Mouse (Mus musculus) ES-E14 (cell line): Measurements from ENCODE around the gene Hjurp. TPM values are rescaled to one million over a fixed set of nuclear protein-coding genes. Genes with fewer than 3 reads are reported as not detected.

Experiments used
- DNase-seq: peaks from one replicate; pipeline ENCODE4 v3.0.0-alpha.2; 2013; ENCODE audit warnings: low read depth, low spot score
- H3K27ac ChIP-seq: 2 replicates; pipeline ENCODE4 v1.5.1; 2012; ENCODE audit warnings: low read depth, mild to moderate bottlenecking, low read length, moderate library complexity, mixed read lengths; ENCODE audit not compliant: poor library complexity, insufficient read depth, severe bottlenecking
- H3K36me3 ChIP-seq: 2 replicates; pipeline ENCODE4 v1.6.1; 2012; ENCODE audit warnings: mild to moderate bottlenecking, low read length, moderate library complexity, mixed read lengths; ENCODE audit not compliant: control insufficient read depth, poor library complexity, insufficient read depth, severe bottlenecking
- H3K4me1 ChIP-seq, 2 experiments: fragments of 150-350 bp in 1 of 2; sonication (generic) in 1 of 2; 2 replicates each; pipeline ENCODE4 v1.6.1; 2012; ENCODE audit warnings: low read length in 2 of 2, mild to moderate bottlenecking in 1 of 2, mixed read lengths in 1 of 2; ENCODE audit not compliant: control insufficient read depth in 2 of 2, insufficient read depth in 2 of 2, poor library complexity in 1 of 2
- H3K4me3 ChIP-seq, 2 experiments: fragments of 150-350 bp in 1 of 2; sonication (generic) in 1 of 2; 2 replicates each; pipeline ENCODE4 v1.5.1; 2012; ENCODE audit warnings: low read length in 2 of 2, low read depth in 1 of 2, mild to moderate bottlenecking in 1 of 2, mixed read lengths in 1 of 2; ENCODE audit not compliant: insufficient read depth in 1 of 2, poor library complexity in 1 of 2, severe bottlenecking in 1 of 2
- H3K9ac ChIP-seq: 2 replicates; pipeline ENCODE4 v1.6.1; 2012; ENCODE audit warnings: low read depth, mild to moderate bottlenecking, low read length, mixed read lengths; ENCODE audit not compliant: poor library complexity, insufficient read depth, severe bottlenecking
- H3K9me3 ChIP-seq: fragments of 150-350 bp; sonication (generic); 2 replicates; pipeline ENCODE4 v1.6.1; 2012; ENCODE audit warnings: low read depth, mild to moderate bottlenecking, low read length; ENCODE audit not compliant: control insufficient read depth, insufficient read depth
- CHD2 ChIP-seq: IDR thresholded peaks from 2 replicates; pipeline ENCODE4 v1.6.1; 2014; ENCODE audit warnings: mild to moderate bottlenecking, low read depth, low read length, inconsistent platforms
- HCFC1 ChIP-seq: IDR thresholded peaks from 2 replicates; pipeline ENCODE4 v1.6.1; 2012; ENCODE audit warnings: low read length, inconsistent platforms, borderline replicate concordance; ENCODE audit not compliant: insufficient read depth
- MAFK ChIP-seq: IDR thresholded peaks from 2 replicates; pipeline ENCODE4 v1.6.1; 2014; ENCODE audit warnings: mild to moderate bottlenecking, low read depth, low read length, inconsistent platforms; ENCODE audit not compliant: insufficient read depth
- ZC3H11A ChIP-seq: IDR thresholded peaks from 2 replicates; pipeline ENCODE4 v1.6.1; 2012; ENCODE audit warnings: low read depth, mild to moderate bottlenecking, inconsistent platforms, low read length, borderline replicate concordance
- ZNF384 ChIP-seq: IDR thresholded peaks from 2 replicates; pipeline ENCODE4 v1.6.1; 2012; ENCODE audit warnings: low read depth, low read length, inconsistent platforms
- in situ Hi-C, 2 experiments: fragments of 600-800 bp; cut with MboI; formaldehyde crosslinking; loops; one replicate each; pipeline ENCODE4 v1.15.1; 2025; ENCODE audit warnings: low sequenced_read_pairs in 2 of 2, inconsistent platforms in 1 of 2; ENCODE audit not compliant: unreplicated experiment in 2 of 2
- total RNA-seq: library from RNA; depleted of rRNA; stranded (reverse); fragments of 300-350 nt; gene quantifications from 2 replicates; pipeline ENCODE4 v1.2.3, GENCODE M21; 2012

Gene Hjurp
- total RNA-seq, 1 experiment = 168 TPM

DNA sequence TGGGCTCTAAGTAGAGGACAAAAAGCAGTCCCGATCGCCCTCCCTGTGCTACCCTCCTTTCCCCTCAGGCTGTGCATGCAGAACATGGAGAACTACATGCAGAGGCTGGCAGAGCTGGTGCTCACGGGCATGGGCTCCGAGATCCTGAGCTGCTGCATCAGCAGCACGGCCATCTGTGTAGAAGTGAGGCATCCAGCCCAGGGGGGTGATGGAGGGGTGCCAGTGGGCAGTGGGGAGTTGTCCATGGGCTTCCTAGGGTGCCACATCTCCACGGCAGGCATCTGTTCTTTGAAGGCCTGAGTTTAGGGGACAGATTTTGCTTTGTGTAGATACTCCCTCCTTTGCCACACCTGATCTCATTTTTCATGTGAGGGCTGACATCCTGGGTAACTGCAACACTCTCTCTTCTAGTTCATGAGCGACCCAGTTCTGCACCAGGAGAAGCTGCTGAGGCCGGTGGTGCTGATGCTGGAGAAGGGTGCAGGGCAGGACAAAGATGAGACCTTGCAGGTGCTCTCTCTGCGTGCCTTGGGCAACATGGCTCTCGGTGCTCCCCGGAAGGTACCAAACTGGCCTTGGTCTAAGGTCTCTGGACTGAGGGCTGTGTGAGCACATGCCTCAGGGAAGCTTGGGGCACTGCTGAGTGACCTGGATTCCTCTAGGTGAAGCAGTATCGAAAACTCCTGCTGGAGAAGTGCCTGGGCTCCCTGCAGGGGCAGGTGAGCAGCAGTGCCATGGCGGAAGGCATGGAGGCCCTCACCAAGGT is 21.3 kb downstream of the Hjurp start:
- Histone ChIP-seq H3K36me3 (peaks cover 3% of the 10 kb centered on the region; the same call in 1 of the 2 replicates), H3K27ac (no peak overlapping the region; the same call in 1 of the 2 replicates), H3K9ac (no peak overlapping the region), H3K4me3 (no peak overlapping the region), H3K9me3 (no peaks in the 10 kb centered on the region), H3K4me1 (no peaks in the 10 kb centered on the region)
- in situ Hi-C loops = no loop called here
- no peak for DNase-seq
- TF ChIP-seq CHD2 = no peak
- no peak for TF ChIP-seq ZNF384
- no peak for TF ChIP-seq HCFC1
- TF ChIP-seq MAFK = no peak
- TF ChIP-seq ZC3H11A = no peak

GRCm38 (mm10) chr1:88255466-88255857 is 22.0 kb downstream of the Hjurp start:
- no peak for TF ChIP-seq ZC3H11A
- in situ Hi-C loops = no loop called here
- no peak for DNase-seq

DNA sequence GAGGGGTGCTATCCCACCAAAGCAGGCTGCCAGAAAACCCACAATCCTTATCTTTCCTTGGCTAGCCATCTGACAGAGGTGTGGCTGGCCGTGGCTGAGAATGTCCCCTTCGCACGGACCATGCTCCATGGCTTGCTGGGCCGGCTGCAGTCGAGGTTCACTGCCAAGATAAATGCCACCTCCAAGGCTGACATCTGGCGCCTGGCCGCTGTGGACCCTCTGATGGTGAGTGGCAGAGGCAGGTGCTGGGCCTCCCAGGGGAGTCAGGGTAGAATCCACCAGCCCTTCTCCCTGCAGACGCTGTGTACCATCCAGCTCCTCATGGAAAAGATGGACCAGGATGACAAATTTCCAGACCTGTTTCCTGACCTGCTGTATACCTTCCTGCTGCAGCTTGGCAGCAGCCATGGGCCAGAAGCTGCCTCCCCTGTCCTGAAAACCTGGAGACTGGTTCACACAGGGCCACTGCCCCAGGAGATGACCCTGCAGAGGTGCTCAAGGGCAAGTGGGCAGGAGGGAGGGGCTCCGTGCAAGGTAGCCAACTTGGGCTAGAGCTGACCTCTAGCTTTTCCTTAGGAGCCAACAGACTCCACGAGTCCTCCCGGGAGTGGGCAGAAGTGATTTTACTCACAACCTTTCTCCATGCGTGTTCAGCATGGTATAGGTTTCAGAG is 22.5 kb downstream of the Hjurp start:
- Histone ChIP-seq H3K27ac (no peak overlapping the region), H3K4me1 (no peaks in the 10 kb centered on the region), H3K9me3 (no peaks in the 10 kb centered on the region), H3K9ac (no peak overlapping the region), H3K36me3 (no peaks in the 10 kb centered on the region), H3K4me3 (no peak overlapping the region)
- TF ChIP-seq ZC3H11A (no peak), MAFK (no peak), ZNF384 (no peak), CHD2 (no peak), HCFC1 (no peak)
- in situ Hi-C loops = no loop called here
- DNase-seq = no peak

More at GRCm38 (mm10) chr1:88255466-88255857, 22.0 kb downstream of the Hjurp start:
- Histone ChIP-seq H3K9me3 (no peaks in the 10 kb centered on the region), H3K9ac (no peak overlapping the region), H3K4me1 (no peaks in the 10 kb centered on the region), H3K27ac (no peak overlapping the region), H3K36me3 (no peaks in the 10 kb centered on the region), H3K4me3 (no peak overlapping the region)

GRCm38 (mm10) chr1:88253540-88253939 is 23.9 kb downstream of the Hjurp start:
- Histone ChIP-seq H3K36me3 (no peaks in the 10 kb centered on the region), H3K27ac (no peak overlapping the region), H3K9me3 (no peaks in the 10 kb centered on the region), H3K9ac (no peak overlapping the region), H3K4me1 (no peaks in the 10 kb centered on the region), H3K4me3 (no peak overlapping the region)
- TF ChIP-seq ZNF384 = no peak
- TF ChIP-seq HCFC1 = no peak
- no peak for TF ChIP-seq ZC3H11A
- TF ChIP-seq MAFK = no peak
- TF ChIP-seq CHD2 = no peak
- in situ Hi-C loops = no loop called here
- no peak for DNase-seq

- DNase-seq = no peak
- no peak overlapping the region for H3K9ac ChIP-seq
- in situ Hi-C loops = no loop called here
- no peak overlapping the region for H3K4me3 ChIP-seq
- no peak overlapping the region; the same call in 1 of the 2 replicates for H3K27ac ChIP-seq
- H3K9me3 ChIP-seq = no peaks in the 10 kb centered on the region
- no peaks in the 10 kb centered on the region for H3K36me3 ChIP-seq
- no peak for TF ChIP-seq MAFK
- no peak for TF ChIP-seq ZC3H11A
- no peak for TF ChIP-seq HCFC1
- TF ChIP-seq CHD2 = no peak
- TF ChIP-seq ZNF384 = no peak
- no peaks in the 10 kb centered on the region for H3K4me1 ChIP-seq
Measured at GRCm38 (mm10) chr1:88253106-88253505, 24.3 kb downstream of the Hjurp start.
